Mouse (Mus musculus): ENCODE results near the gene Foxa3. TPM values are rescaled to one million over a fixed set of nuclear protein-coding genes. Genes with fewer than 3 reads are reported as not detected.

Gene Foxa3
- polyA plus RNA-seq, 1 experiment from 2014 or later: not detected

DNA sequence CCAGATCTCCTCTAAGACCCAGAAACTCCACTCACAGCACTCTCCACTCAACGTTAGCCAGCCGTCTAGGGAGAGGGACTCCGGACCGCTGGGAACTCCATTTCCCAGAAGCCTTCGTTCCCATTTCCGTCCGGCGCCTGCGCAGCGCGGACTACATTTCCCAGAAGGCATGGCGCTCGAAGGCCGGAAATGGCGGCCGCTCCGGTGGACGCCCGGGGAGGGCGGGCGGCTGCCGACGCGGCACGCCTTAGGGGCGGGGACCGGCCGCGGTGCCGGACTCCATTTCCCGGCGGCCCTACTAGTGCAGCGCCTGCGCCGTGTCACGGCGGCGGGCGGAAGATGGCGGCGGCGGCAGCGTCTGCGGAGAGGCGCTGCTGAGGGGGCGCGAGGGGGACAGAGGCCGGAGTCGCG lies 763 bp upstream of the Foxa3 start, which contains the start of gene Sympk:
TSS of gene Sympk (plus strand) at position 282 of the 411 bp plus-strand sequence.
- H3K9me3 ChIP-seq: no peaks in the 10 kb centered on the region
- peaks cover 38% of the 10 kb centered on the region for H3K27me3 ChIP-seq
- H3K4me3 ChIP-seq: peak within 1 kb of the TSS; percentile 82
- peak within 1 kb of the TSS; percentile 92 for H3K9ac ChIP-seq (replicated peaks)
- peak; percentile 97 for ATAC-seq (replicated peaks)
- peak within 1 kb of the TSS; percentile 81 for H3K4me2 ChIP-seq (replicated peaks)
- H3K27ac ChIP-seq (replicated peaks): peak within 1 kb of the TSS; percentile 29; the same call in 1 of the 2 replicates
- H3K4me1 ChIP-seq: peaks cover 23% of the 10 kb centered on the region
- H3K36me3 ChIP-seq: peaks cover 4% of the 10 kb centered on the region
- under 1% methylated on average over 49 of the region's 50 CpGs for WGBS

DNA sequence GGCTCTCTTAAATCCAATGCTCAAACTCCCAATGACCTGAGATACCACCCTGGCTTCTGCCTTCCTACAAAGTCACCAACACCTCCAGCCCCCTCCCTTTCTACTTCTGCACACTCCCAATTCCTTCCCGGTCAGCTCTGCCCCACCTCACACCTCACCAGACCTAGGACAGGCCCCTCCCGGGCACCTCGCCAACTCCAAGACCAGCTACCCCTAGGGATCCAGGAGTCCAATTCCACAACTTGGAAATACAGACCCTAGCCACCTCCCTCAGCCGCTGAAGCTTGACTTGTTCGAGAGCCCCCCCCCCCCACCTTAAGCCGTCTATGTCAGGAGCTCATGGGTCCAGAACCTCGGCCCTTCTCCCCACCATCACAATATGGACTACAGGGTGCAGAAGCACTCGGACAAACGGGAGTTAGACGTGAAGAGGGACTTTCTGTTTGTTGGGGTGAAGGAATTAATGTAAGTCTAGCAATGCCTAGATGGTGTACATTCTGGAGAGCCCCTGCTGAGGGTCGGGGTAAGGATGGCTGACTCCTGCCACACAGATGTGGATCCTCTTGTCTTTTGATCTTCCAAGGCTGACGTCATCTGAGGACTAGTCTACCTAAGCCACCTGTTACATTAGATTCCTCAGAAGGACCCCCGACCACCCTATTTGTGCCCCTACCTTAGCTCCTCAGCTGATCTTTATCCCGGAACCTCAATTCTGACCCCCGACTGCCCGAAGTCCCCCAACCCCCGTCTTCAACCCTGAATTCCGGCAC lies 964 bp downstream of the Foxa3 start:
- 66% methylated on average over 18 of the region's 18 CpGs for WGBS
- Histone ChIP-seq H3K4me2 (replicated peaks) (no peak overlapping the region), H3K4me1 (peaks cover 23% of the 10 kb centered on the region), H3K27me3 (peaks cover 38% of the 10 kb centered on the region), H3K9me3 (no peaks in the 10 kb centered on the region), H3K4me3 (no peak overlapping the region), H3K9ac (replicated peaks) (no peak overlapping the region), H3K36me3 (no peaks in the 10 kb centered on the region), H3K27ac (replicated peaks) (no peak overlapping the region)
- ATAC-seq (replicated peaks): no peak

DNA sequence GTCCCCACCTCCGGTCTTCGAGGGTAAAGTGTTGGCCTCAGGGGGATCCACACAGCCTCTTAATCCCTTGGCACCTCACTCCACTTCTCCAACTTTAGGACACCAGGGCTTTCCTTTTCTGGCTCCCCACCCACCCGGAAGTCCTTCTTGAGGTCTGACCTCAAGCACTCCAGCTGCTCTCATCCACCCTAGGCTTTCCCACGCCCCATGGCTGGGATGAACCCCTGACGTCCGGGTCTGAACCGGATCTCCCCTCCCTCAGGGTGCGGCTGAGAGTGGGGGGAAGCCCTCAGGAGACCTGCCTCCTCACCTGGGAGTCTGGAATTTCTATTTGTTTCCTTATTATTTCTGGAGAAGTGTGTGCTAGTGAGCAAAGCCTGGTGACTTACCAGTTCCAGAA lies 2.3 kb downstream of the Foxa3 start:
- Histone ChIP-seq H3K27ac (replicated peaks) (no peak overlapping the region), H3K9ac (replicated peaks) (no peak overlapping the region), H3K9me3 (no peaks in the 10 kb centered on the region), H3K36me3 (no peaks in the 10 kb centered on the region), H3K4me3 (no peak overlapping the region), H3K4me1 (peaks cover 14% of the 10 kb centered on the region), H3K4me2 (replicated peaks) (no peak overlapping the region), H3K27me3 (peaks cover 38% of the 10 kb centered on the region)
- no peak for ATAC-seq (replicated peaks)
- WGBS: 23% methylated on average over 8 of the region's 8 CpGs

DNA sequence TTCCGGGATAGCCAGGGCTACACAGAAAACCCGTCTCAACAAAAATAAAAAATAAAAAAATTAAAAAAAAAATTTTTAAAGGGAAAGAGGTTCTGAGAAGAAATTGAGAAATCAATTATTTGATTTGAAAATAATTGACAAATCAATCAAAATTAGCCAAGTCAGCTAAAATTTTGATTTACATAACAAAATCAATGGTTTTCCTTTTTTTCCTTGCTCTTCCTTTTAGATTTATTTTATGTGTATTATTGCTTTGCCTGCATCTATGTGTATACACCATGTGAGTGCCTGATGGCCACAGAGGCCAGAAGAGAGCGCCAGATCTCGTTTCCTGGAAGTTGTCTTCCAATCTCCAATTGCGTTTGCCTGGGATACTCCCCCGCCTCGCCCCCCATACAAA lies 5.4 kb downstream of the Foxa3 start:
- Histone ChIP-seq H3K9ac (replicated peaks) (no peak overlapping the region), H3K9me3 (no peaks in the 10 kb centered on the region), H3K4me1 (no peaks in the 10 kb centered on the region), H3K4me2 (replicated peaks) (no peak overlapping the region), H3K27me3 (peaks cover 29% of the 10 kb centered on the region), H3K27ac (replicated peaks) (no peak overlapping the region), H3K4me3 (no peak overlapping the region), H3K36me3 (no peaks in the 10 kb centered on the region)
- ATAC-seq (replicated peaks): no peak
- 88% methylated on average over 7 of the region's 7 CpGs for WGBS

DNA sequence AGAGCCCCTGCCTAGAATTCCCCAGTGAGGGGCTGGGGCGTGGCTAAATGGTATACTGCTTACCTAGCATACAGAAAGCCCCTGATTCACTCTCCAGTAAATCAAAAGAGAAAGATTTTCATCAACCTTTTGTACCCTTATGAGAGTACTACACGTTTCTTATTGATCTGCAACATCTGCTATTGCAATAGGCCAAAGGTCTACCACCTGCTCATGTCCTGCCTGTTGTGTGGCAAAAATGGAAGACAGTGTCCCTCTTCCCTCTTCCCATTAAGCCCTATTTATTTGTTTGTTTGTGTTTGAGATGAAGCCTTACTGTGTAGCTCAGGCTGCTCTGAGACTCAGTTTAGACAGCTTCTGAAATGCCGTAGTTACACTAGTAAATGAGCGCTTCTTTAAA lies 7.3 kb downstream of the Foxa3 start:
- no peak overlapping the region for H3K9ac ChIP-seq (replicated peaks)
- no peak overlapping the region for H3K27ac ChIP-seq (replicated peaks)
- peaks cover 11% of the 10 kb centered on the region for H3K4me1 ChIP-seq
- no peaks in the 10 kb centered on the region for H3K9me3 ChIP-seq
- ATAC-seq (replicated peaks): no peak
- 92% methylated on average over 4 of the region's 4 CpGs for WGBS
- no peak overlapping the region for H3K4me3 ChIP-seq
- no peaks in the 10 kb centered on the region for H3K36me3 ChIP-seq
- no peak overlapping the region for H3K4me2 ChIP-seq (replicated peaks)
- peaks cover 11% of the 10 kb centered on the region; the same call in 1 of the 2 replicates for H3K27me3 ChIP-seq

DNA sequence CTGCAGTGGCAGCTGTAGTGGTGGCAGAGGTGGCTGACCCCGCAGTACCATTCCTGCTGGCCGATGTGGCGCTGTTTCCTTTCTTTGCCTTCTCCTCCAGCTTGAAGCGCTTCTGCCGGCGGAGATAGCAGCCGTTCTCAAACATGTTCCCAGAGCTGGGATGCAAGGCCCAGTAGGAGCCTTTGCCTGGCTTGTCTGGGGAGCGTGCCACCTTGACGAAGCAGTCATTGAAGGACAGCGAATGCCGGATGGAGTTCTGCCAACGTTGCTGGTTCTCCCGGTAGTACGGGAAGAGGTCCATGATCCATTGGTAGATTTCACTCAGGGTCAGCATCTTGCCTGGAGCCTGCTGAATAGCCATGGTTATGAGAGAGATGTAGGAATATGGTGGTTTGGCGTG lies 8.9 kb downstream of the Foxa3 start:
- no peak for ATAC-seq (replicated peaks)
- 70% methylated on average over 15 of the region's 15 CpGs for WGBS
- Histone ChIP-seq H3K4me2 (replicated peaks) (no peak overlapping the region), H3K27ac (replicated peaks) (no peak overlapping the region), H3K9me3 (no peaks in the 10 kb centered on the region), H3K4me3 (no peak overlapping the region), H3K4me1 (peaks cover 11% of the 10 kb centered on the region), H3K36me3 (no peaks in the 10 kb centered on the region), H3K9ac (replicated peaks) (no peak overlapping the region), H3K27me3 (no peaks in the 10 kb centered on the region)

DNA sequence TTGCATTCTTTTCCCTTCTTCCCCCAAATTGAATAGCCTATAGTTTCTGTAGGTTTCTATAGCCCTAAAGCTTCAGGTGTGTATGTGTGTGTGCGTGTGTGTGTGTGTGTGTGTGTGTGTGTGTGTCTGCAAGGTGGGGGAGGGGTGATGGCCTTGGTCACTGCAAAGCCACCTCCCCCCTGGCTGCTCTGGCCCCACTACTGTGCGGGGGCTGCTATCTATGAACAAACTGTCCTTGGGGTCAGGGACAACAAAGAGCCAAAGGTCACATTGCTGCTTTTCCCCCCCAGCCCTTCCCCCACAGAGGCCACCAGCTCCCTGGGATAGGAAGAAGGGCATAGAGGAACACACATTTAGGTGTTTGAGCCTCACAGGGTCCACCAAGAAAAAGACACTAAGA lies 10.5 kb downstream of the Foxa3 start:
- Histone ChIP-seq H3K4me1 (peaks cover 11% of the 10 kb centered on the region), H3K9me3 (no peaks in the 10 kb centered on the region), H3K4me2 (replicated peaks) (no peak overlapping the region), H3K27me3 (no peaks in the 10 kb centered on the region), H3K27ac (replicated peaks) (no peak overlapping the region), H3K9ac (replicated peaks) (no peak overlapping the region), H3K4me3 (no peak overlapping the region), H3K36me3 (no peaks in the 10 kb centered on the region)
- no peak for ATAC-seq (replicated peaks)
- WGBS: 72% methylated on average over 2 of the region's 2 CpGs

DNA sequence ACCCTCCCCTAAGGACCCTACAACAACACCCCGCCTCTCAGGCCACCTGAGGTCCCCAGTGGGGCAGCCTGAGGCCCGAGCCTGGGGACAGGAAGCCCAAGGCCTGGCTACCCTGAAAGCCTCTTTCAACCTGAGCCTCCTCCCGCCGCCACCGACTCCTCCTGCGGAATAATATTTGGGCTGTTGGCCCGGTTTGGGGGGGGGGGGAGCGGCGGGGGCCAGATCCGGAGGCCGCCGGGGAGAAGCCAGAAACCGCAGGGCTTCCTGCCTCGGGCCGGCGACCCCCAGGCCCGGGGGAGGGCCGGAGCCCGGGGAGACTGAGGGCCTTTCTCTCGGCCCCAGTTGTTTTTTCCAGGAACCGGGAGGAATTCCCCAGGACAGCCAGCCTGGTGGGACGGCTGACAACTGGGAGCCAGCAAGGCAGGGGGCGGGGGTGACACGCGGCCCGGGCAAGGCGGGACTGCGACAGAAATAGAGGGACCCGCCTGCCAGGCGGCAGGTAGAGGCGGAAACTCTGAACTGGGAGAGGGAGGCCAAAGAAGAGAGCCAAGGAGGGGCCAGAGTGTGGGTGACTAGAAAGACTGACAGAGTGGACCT lies 11.2 kb downstream of the Foxa3 start:
- WGBS: 2% methylated on average over 31 of the region's 31 CpGs
- H3K4me1 ChIP-seq: peaks cover 18% of the 10 kb centered on the region
- peaks cover 7% of the 10 kb centered on the region for H3K36me3 ChIP-seq
- H3K27ac ChIP-seq (replicated peaks): no peak overlapping the region
- H3K9ac ChIP-seq (replicated peaks): peak overlapping the region; percentile 43
- H3K4me2 ChIP-seq (replicated peaks): peak overlapping the region; percentile 50
- H3K27me3 ChIP-seq: no peaks in the 10 kb centered on the region
- H3K9me3 ChIP-seq: no peaks in the 10 kb centered on the region
- no peak for ATAC-seq (replicated peaks)
- H3K4me3 ChIP-seq: peak overlapping the region; percentile 27

DNA sequence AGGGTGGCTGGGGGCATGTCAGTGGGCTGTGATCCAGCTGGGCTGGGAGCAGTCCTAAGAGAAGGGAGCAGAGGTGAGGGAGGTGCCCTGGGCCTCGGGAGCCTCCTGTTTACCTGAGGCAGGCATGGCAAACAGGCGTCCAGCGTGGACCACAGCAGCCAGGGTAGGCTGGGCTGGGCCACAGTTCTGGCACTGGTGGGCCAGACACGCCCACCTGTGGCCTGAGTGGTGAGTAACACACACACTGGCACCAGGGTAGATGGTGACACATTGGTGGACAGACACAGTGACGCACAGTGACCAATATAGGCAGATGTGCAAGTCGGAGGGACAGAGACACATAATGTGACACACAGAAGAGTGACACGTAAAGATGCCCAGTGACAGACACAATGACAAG lies 12.8 kb downstream of the Foxa3 start:
- Histone ChIP-seq H3K4me2 (replicated peaks) (no peak overlapping the region), H3K27ac (replicated peaks) (no peak overlapping the region), H3K9ac (replicated peaks) (no peak overlapping the region), H3K4me3 (no peak overlapping the region), H3K36me3 (peaks cover 16% of the 10 kb centered on the region), H3K9me3 (no peaks in the 10 kb centered on the region), H3K27me3 (no peaks in the 10 kb centered on the region), H3K4me1 (peaks cover 34% of the 10 kb centered on the region)
- no peak for ATAC-seq (replicated peaks)
- WGBS: 82% methylated on average over 7 of the region's 7 CpGs

DNA sequence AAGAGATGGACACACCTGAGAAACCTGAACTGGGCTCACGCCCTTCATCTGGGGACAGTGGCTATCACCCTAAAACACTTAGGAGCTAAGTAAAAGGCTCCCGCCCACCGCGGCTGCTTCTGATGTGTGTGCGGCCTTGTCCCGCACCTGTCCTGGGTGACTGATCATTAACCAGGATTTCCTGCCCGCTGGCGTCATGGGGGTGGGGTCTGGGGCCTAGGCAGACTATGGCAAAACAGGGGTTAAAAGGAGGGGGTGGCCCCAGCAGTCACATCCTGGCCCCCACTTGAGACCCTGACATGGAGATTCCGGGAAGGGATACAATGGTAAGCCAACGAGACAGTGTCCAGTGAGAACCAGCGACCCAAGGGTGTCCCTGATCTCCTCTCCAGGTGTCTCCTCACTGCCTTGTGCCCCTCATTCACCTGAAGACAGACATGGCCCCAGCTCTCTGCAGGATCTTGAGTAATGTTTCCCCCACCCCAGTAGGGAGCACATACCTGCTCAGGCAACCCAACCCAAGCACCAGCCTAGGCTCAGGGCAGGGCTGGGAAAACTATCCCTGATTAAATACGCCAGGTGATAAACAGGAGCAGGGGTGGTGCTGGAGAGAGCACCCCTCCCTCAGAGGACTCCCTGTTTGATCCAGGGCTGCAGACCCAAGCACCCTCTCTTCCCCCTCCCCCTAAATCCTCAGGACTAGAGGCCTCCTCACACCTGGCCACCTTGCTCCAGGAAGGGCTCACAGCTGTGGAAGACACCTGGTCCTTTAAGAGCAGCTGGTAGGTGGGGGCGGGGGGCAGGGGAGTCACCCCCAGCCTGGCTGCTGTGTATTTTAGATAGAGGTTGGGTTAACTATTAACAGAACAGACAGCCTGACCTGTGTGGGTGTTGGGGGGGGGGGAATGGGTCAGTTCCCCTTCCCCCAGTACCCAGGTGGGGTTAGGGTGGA lies 16.0 kb downstream of the Foxa3 start:
- H3K4me2 ChIP-seq (replicated peaks): no peak overlapping the region
- no peak overlapping the region for H3K4me3 ChIP-seq
- ATAC-seq (replicated peaks): no peak
- no peak overlapping the region for H3K27ac ChIP-seq (replicated peaks)
- WGBS: 82% methylated on average over 13 of the region's 13 CpGs
- no peak overlapping the region for H3K9ac ChIP-seq (replicated peaks)
- H3K4me1 ChIP-seq: peaks cover 52% of the 10 kb centered on the region
- H3K27me3 ChIP-seq: no peaks in the 10 kb centered on the region
- peaks cover 23% of the 10 kb centered on the region for H3K36me3 ChIP-seq
- no peaks in the 10 kb centered on the region for H3K9me3 ChIP-seq

DNA sequence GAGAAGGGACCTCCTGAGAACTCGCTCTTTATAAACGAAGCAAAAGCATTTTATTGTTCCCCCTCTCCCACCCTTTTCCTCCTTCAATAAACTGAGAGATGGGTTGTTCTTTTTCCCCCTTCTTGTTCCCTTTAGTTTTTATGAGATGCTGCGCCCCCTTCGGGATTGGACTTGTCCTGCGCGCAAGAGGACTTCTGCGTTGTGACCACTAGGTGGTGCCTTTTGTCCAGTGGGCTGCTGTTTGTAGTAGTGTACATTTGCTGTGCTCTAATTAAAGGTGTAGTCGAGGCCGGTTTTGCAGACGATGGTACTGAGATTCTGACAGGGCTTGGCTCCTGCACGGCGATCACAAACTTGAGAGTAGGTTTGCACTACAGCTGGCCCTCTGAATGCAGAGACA lies 16.9 kb downstream of the Foxa3 start:
- H3K9me3 ChIP-seq: no peaks in the 10 kb centered on the region
- H3K4me2 ChIP-seq (replicated peaks): peak overlapping the region; percentile 99; the same call in 1 of the 2 replicates
- H3K9ac ChIP-seq (replicated peaks): no peak overlapping the region
- WGBS: 4% methylated on average over 12 of the region's 12 CpGs
- H3K4me1 ChIP-seq: peaks cover 49% of the 10 kb centered on the region
- no peak for ATAC-seq (replicated peaks)
- H3K27ac ChIP-seq (replicated peaks): no peak overlapping the region
- no peaks in the 10 kb centered on the region for H3K27me3 ChIP-seq
- no peak overlapping the region for H3K4me3 ChIP-seq
- peaks cover 23% of the 10 kb centered on the region for H3K36me3 ChIP-seq

All from forebrain, embryonic 15.5 days (tissue).